Mouse (Mus musculus): ENCODE results near the gene Gm20388.

The Gm20388 gene

GRCm38 (mm10) chr8:119910547-119911257 is at the start of gene Gm20388:
Gm20388 (plus strand) TSS chr8:119910841.
- peak; percentile 81 for DNase-seq (ENCODE audit: low read depth, low spot score)

GRCm38 (mm10) chr8:119861706-119862389 is 48.8 kb upstream of the Gm20388 start, which contains the start of gene Klhl36:
Klhl36 (plus strand) TSS chr8:119862266.
- DNase-seq (ENCODE audit: low read depth, low spot score), result peak; percentile 88

GRCm38 (mm10) chr8:119862390-119862734 is 48.3 kb upstream of the Gm20388 start:
- no peak for DNase-seq (ENCODE audit: low read depth, low spot score)

GRCm38 (mm10) chr8:119862749-119863148 is 47.9 kb upstream of the Gm20388 start:
- DNase-seq (ENCODE audit: low read depth, low spot score), result no peak

GRCm38 (mm10) chr8:119869616-119870015 is 41.0 kb upstream of the Gm20388 start:
- no peak for DNase-seq (ENCODE audit: low read depth, low spot score)

GRCm38 (mm10) chr8:119873181-119873580 is 37.5 kb upstream of the Gm20388 start:
- DNase-seq (ENCODE audit: low read depth, low spot score), result no peak

- DNase-seq (ENCODE audit: low read depth, low spot score), result no peak
Observed at GRCm38 (mm10) chr8:119881301-119881700, 29.3 kb upstream of the Gm20388 start.

- no peak for DNase-seq (ENCODE audit: low read depth, low spot score)
Observed at GRCm38 (mm10) chr8:119881917-119882316, 28.7 kb upstream of the Gm20388 start.

GRCm38 (mm10) chr8:119883281-119883680 is 27.4 kb upstream of the Gm20388 start:
- no peak for DNase-seq (ENCODE audit: low read depth, low spot score)

- DNase-seq (ENCODE audit: low read depth, low spot score), result no peak
Observed at GRCm38 (mm10) chr8:119885612-119886011, 25.0 kb upstream of the Gm20388 start.

- no peak for DNase-seq (ENCODE audit: low read depth, low spot score)
Observed at GRCm38 (mm10) chr8:119887130-119887529, 23.5 kb upstream of the Gm20388 start.

- DNase-seq (ENCODE audit: low read depth, low spot score), result no peak
Observed at GRCm38 (mm10) chr8:119888012-119888411, 22.6 kb upstream of the Gm20388 start.

- DNase-seq (ENCODE audit: low read depth, low spot score), result no peak
Observed at GRCm38 (mm10) chr8:119897069-119897468, 13.6 kb upstream of the Gm20388 start.

- DNase-seq (ENCODE audit: low read depth, low spot score), result no peak
Observed at GRCm38 (mm10) chr8:119897933-119898332, 12.7 kb upstream of the Gm20388 start.

GRCm38 (mm10) chr8:119901349-119901748 is 9.3 kb upstream of the Gm20388 start:
- DNase-seq (ENCODE audit: low read depth, low spot score), result no peak

GRCm38 (mm10) chr8:119901952-119902351 is 8.7 kb upstream of the Gm20388 start:
- no peak for DNase-seq (ENCODE audit: low read depth, low spot score)

GRCm38 (mm10) chr8:119904323-119904911 is 6.2 kb upstream of the Gm20388 start:
- DNase-seq (ENCODE audit: low read depth, low spot score), result no peak

GRCm38 (mm10) chr8:119909944-119910546 is 596 bp upstream of the Gm20388 start, which contains the start of gene Usp10:
Usp10 (plus strand) TSS chr8:119910360.
- no peak for DNase-seq (ENCODE audit: low read depth, low spot score)

- no peak for DNase-seq (ENCODE audit: low read depth, low spot score)
Observed at GRCm38 (mm10) chr8:119911258-119911962, 769 bp downstream of the Gm20388 start.

GRCm38 (mm10) chr8:119912643-119913042 is 2.0 kb downstream of the Gm20388 start:
- DNase-seq (ENCODE audit: low read depth, low spot score), result no peak

GRCm38 (mm10) chr8:119913181-119913580 is 2.5 kb downstream of the Gm20388 start:
- DNase-seq (ENCODE audit: low read depth, low spot score), result no peak

- no peak for DNase-seq (ENCODE audit: low read depth, low spot score)
Observed at GRCm38 (mm10) chr8:119914161-119914560, 3.5 kb downstream of the Gm20388 start.

Measured in retina, adult 2 months (tissue).